Mouse (Mus musculus) A20 (cell line): ENCODE measurements around the gene Ctsa.
"Not testable (repeated sequence)": the region's sequence is repeated elsewhere in the genome, so short reads cannot be mapped to it uniquely, and the experiment has no call there.

Experiments
- DNase-seq: peaks from one replicate; pipeline ENCODE4 v3.0.0-alpha.2; 2011; ENCODE audit warnings: low read depth, low spot score

Ctsa gene

DNA sequence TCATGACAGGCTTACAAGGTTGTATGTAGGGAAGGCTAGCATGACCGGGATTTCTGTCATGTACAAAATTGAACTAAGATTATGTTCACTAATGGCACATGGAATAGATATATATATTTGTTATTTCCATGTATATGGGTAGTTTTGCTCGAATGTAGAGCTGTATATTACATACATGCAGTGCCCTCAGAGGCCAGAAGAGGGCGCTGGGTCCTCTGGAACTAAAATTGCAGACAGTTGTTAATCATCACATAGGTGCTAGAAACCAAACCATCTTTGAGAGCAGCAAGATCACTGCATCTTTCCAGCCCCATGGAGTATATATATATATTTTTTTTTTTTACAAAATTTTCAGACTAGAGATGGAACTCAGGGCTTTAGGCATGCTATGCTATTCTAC is 13.1 kb downstream of the Ctsa start:
- peak; percentile 48 for DNase-seq

DNA sequence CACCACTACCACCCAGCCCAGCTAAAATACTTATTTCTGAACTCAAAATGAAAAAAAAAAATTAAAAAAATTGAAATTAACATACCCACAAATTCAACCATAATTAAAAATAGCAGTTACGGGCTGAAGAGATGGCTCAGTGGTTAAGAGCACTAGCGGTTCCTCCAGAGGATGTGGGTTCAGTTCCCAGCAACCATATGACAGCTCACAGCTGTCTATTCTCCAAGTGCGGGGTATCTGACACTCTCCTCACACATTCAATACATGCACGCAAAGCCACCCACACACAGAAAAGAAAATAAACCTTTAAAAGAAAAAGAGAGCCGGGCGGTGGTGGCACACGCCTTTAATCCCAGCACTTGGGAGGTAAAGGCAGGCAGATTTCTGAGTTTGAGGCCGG is 17.4 kb downstream of the Ctsa start:
- DNase-seq = no peak

DNA sequence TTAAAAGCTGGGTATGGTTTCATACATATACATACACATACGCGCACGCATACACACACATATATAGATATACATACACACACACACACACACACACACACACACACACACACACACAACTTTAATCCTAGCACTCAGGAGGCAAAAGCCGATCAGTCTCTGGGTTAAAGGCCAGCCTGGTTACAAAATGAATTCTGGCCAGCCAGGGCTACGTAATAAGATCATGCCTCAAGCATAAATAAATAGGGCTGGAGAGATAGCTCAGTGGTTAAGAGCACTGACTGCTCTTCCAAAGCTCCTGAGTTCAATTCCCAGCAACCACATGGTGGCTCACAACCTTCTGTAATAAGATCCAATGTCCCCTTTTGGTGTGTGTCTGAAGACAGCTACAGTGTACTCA is 22.9 kb downstream of the Ctsa start:
- not testable (repeated sequence) for DNase-seq

DNA sequence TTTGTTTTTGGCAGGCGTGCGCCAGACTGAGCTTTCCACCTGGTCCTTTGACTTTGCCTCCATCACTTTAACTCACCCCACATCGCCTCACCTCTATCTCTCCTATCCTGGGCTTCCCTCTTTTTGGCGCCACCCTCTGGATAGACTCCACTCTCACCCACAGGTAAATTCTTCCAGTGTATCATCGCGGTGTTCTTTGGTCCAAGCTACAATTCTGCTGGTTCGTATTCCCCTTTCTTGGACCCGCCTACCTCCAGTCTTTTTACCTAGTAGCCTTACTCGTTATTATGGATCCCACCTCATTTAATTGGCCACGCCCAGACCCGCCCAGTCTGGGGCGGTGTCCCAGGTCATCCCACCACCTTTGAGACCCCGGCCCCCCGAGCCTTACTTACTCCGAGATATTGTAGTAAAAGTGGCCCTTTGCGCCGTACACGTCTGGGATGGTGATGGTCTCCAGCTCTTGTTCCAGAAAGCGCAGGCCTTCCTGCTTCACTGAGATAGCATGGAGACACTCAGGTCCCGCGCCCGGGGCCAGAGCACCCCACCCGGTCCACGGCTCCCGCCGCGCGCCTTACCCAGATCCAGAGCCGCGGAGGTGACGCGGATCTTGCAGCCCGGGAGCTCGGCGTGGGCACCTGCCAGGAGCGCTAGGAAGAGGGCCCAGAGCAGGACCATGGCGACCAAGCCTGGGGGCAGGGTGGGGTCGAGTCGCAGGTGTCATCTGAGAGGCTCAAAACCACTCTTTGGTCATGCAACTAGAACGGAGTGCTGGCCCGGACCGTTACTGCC is 23.8 kb downstream of the Ctsa start:
- DNase-seq = no peak

DNA sequence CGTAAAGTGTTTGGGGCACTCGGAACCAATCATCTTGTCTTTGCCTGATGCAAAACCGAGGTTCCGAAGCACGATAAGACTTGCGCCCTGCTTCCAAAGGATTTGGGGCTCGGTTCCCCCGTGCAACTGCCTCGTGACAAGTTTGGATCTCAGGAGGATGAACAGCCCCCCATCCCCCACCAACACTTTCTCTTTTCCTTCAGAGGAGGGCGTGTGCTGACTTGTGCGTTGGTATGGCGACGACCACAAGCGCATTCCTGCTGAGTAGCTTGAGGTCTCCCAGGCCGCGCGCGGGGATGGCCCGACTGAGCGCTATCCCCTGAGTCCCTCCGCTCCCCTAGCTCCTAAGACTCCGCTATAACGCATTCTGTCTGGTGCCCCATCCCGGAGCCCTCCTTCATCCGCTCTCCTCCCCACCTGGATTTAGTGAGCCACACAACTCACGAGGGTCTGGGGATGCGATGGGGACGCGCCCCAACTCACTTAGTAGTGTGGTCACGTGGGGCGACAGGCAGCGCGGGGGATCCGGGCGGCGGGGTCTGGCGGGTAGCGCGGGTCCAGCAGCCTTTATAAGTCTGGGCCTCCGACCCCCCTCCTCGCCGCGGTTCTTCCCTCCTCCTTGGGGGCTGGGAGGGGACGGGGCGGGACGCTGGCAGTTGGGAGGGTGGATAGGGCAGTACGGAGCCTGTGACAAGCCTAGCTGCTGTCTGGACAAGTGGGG is 24.6 kb downstream of the Ctsa start, which contains the start of gene Pltp:
Gene Pltp, minus strand, starts transcription at position 611 of the 721 bp plus-strand sequence.
- DNase-seq = no peak

DNA sequence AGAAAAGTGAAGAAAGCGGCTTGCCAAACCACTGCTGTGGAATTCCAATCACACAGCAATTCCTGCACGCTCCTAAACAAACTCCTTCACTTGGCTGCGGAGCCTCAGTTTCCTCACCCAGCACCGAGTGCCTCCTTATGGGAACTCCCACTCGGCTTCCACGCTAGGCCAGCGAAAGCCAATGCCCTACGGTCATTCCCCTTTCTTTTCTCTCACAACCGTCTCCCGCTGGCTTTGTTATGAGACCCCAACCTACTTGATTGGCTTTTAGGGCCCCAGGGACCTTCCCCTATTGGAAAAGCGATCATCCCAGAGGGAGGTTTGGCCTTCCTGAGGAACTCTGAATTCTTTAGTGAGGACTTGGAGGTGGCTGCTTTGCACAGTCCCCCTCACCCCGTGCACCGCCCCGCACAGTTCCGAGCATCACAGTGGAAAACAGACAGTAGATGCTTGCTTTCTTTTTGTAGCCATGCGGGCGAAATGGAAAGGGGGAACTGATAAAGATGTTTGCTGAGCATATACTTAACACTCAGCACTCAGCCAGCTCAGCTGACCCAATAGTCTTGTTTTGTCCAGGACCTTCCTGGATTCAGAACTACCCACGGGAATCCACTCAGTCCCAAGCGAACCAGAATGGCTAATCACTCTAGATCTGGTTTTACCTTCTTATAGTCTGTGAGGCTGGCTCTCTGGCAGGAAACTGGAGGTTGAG is 25.3 kb downstream of the Ctsa start:
- no peak for DNase-seq

DNA sequence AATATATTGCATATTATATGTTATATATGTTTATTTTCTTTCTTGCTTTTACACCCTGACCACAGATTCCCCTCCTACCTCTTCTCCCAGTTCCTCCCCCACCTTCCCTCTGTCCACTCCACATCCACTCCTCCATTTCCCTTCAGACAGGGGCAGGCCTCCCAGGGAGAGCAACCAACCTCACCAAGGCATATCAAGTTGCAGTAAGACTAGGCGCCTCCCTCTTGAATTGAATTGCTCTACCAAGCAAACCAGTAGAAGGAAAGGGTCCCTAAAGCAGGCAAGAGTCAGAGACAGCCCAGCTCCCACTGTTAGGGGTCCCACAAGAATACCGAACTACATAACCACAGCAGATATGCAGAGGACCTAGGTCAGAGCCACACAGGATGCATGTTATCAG is 26.5 kb downstream of the Ctsa start:
- no peak for DNase-seq

DNA sequence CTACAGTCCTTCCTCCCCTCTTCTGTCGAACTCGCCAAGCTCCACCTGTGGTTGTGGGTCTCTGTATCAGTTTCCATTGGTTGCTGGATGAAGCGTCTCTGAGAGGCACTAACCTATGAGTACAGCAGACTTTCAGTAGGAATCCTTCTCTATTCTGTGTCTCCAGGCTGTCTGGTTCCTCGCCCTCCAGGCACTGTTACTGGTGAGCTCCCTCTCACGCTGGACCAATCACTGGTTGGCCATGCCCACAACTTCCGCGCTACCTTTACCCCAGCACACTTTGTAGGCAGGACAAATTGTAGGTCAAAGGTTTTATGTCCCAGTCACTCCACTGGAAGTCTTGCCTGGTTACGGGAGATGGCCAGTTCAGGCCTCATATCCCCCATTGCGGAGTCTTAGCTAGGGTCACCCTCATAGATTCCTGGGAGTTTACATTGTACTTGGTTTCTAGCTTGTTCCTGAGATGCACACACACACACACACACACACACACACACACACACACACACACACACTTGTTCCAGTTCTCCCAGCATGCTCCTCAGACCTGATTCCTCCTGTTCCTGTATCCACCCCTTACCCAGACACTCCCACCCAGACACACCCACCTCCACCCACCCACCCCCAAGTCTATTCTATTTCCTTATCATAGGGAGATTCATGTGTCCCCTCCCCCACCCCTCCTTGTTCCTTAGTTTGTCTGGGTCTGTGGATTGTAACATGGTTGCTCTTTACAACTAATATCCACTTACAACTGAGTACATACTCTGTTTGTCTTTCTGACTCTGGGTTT is 27.2 kb downstream of the Ctsa start:
- no peak for DNase-seq

DNA sequence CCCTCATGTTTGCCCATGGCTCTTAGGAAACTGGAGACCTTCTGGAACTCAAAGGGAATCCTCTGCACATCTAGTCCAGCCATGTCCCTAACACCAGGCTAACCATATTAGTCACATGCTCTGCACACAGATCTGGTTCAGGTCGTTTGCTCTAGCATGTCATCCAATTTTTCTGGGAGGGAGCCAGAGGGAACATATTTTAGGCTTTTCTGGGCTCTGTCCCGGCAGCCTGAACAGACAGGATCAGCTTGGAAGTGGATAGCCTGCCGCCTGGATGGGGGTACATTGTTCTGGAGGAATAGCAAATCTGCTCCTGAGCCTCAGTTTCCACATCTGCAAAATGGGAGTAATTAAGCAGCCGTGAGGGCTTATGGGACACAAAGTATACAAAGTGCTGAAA is 28.4 kb downstream of the Ctsa start:
- DNase-seq = no peak

DNA sequence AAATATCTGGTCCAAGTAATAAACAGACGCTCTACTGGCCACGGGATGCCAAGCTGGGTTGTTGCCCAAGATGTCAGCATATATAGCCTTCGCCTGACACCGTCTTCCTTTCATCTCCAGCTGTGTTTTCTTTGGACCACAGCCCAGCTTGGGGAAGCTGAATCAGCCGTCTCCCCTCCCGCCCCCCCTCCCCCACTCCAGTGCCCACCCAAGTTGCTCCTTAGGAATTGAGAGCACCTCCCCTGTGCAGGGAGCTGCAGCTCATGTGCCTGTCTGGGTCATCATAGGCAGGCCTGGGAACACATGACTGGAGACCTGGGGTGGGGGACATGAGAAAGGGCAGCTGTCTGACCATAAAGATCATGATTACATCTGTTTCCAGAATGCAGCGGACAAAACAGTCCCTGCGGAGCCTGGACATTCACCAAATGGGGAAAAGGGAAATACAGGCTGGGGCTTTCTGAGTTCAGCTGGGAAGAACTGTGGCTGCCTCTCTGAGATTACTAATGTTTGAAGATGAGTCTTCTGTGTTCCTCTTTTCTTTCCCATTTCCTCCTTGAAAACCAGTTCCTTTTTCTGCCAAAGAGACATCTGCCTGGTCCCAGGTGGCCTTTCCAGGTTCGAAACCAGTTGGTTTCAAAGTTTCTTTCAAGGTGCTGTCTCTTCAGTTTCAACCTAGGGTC is 29.6 kb downstream of the Ctsa start:
- DNase-seq = peak; percentile 66

DNA sequence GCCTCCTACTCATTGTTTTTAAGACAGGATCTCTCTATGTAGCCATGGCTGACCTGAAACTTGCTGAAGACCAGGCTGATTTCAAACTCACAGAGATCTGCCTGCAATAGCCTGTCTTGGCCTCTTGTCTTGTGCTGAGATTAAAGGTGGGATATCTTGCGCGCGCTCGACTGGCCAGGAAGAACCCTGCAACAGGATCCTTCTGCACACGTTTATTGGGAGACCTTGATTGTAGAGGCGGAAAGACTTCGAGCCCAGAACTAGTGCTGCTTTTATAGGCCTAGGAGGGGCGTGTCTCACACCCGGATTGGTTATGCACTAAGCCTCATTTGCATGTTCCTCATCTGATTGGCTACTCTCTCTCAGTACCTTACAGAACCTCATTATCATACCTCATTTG is 30.7 kb downstream of the Ctsa start:
- not testable (repeated sequence) for DNase-seq

DNA sequence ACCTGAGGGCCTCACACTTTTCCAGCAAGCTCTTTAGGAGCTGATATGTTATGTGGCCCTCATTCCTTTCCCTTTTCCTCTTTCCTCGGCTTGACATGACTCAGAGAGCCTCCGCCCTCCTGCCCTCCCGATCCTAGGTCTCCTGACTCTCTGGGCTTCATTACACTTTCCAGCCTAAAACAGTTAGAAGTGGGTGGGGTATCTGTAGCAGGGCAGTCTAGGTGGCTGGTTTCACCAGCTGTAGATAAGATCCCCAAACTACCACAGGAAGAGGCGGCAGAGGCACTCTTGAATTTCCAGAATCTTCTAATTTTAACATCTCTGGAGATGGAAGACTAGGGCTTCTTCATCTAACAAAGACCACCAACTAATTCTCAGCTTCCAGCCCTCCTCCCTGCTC is 31.9 kb downstream of the Ctsa start:
- no peak for DNase-seq

DNA sequence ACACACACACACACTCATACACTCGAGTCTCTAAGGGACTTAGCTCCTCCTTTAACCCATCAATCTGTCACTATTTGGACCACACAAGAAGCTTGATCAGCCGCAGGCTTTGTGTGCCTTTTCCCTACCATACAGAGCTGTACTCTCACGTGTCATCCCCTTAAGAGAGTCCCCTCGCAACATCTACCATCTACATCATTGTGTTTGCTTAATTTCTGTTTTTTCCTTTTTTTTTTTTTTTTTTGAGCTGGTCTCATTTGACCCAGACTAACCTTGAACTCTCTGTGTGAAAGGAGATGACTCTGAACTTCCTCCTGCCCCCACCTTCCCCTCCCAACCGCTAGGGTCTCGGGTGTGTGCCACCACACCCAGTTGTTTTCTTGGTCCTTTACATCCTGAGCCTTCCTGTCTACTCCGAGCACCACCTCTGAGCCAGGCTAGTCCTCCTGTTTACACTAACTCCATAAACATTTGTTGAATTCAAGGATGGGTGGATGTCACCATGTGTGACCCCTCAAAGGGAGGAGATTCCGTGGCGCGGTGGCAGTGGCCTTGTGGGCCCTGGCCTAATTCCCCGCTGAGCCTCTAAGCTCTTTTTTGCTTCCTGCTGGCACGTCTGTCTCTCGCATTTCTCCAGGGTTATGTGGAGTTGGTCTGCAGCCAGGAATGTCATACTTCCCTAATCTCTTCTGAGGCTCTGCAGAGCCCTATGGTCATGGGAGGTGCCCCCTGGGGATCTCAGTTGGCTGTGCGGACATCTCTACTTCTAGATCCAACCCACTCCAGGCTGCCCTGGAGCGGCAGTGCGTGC is 34.3 kb downstream of the Ctsa start:
- no peak for DNase-seq

DNA sequence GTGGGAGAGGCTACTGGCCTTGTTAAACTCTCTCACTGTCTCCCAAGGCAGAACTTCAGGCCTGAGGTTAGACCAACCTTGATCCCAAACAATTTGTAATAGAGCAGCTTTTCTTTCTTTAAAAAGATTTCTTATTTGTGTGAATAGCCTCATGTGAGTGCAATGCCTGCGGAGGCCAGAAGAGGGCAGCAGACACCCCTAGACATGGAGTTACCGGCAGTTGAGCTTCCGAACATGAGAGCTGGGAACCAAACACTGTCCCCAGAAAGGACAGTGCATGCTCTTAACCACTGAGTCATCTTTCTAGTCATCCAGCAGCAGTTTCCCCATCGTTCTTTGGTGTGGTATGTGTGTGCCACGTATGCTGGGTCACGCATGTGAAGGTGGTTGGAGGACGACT is 34.9 kb downstream of the Ctsa start:
- peak; percentile 46 for DNase-seq

DNA sequence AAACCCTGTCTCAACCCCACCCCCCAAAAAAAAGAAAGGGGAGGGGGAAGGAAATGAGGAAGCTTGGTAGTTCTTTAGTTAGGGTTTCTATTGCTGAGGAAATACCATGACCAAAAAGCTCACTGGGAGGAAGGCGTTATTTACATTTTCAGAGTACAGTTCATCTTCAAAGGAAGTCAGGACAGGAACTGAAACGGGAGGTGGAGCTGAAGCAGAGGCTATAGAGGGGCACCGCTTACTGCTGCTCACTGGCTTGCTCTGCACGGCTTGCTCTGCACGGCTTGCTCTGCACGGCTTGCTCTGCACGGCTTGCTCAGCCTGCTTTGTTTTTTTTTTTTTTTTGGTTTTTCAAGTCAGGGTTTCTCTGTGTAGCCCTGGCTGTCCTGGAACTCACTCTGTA is 35.8 kb downstream of the Ctsa start:
- peak; percentile 89 for DNase-seq

DNA sequence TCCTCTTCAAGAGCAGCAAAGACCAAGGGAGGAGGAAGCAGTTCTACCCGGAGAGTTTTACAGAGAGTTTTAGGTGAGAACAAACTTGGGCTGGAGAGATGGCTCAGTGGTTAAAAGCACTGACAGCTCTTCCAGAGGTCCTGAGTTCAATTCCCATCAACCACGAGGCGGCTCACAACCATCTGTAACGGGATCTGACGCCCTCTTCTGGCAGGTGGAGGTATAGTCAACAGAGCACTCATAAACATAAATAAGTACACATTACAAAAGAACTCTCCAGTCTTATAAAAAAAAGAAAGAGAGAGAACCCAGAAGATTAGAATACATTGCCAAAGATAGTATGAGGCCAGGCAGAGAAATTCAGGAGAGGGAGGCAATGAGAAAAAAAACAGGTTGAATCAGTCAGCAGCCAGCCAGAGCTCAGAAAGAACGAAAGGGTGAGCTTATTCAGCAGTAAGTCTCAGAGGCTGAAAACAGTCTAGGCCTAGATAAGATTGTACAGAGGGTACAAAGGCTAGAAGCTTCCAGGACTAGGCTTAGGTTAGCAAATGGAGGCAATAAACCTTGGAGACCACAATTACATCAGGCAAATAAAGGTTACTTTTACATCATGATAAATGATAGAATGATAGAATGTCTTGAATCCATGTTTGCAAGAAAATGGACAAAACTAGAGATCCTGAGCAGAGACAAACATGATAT is 39.1 kb downstream of the Ctsa start:
- no peak for DNase-seq

DNA sequence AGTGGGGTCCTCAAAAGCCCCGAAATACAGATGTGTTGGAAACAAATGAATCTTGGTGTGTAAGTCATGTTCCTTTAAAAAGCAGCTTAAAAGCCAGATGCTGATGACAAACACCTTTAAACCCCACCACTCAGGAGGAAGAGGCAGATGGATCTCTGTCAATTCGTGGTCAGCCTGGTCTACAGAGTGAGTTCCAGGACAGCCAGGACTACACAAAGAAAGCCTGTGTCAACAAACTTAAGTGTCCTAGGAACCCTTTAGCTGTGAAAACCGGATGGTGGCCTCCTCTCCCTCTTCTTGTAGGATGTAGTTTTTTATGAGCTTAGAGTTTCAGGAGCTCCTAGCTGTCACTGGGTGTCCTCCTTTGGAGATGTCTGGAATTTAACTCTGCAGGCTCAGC is 40.9 kb downstream of the Ctsa start:
- no peak for DNase-seq

DNA sequence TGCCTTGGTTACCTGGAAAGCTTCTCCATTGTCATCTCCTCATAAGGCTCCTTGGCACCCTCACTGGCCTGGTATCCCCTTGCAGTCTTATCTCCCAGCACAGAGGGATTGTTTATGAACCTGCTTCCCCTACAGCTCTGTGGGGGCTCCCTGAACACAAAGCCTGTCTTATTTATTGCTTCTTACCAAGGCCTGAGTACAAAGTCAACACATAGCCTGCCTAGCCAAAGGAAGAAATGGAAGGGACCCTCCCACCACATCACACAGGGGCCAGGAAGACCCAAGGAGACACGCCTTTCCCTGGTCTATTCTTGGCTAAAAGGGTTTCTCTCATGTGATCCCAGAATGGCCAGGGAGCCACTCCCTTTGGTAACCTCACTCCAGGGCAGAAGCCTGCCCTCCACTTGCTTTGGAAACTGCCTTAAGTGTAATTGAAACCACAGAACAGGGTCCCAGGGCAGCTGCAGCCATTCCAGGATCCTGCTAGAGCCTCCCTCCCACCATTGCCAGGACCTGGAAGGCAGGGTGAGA is 41.6 kb downstream of the Ctsa start:
- no peak for DNase-seq

DNA sequence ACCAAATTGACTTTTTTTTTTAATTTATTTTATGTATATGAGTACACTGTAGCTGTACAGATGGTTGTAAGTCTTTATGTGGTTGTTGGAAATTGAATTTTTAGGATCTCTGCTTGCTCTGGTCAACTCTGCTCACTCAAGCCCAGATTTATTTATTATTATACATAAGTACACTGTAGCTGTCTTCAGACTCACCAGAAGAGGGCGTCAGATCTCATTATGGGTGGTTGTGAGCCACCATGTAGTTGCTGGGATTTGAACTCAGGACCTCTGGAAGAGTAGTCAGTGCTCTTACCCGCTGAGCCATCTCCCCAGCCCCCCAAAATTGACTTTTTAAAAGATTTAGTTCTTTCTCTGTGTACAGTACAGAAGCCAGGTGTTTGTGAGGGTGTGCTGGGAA is 43.0 kb downstream of the Ctsa start:
- not testable (repeated sequence) for DNase-seq
